19 mouse cellular contexts compared by ENCODE assay signal in the genomic region with DNA sequence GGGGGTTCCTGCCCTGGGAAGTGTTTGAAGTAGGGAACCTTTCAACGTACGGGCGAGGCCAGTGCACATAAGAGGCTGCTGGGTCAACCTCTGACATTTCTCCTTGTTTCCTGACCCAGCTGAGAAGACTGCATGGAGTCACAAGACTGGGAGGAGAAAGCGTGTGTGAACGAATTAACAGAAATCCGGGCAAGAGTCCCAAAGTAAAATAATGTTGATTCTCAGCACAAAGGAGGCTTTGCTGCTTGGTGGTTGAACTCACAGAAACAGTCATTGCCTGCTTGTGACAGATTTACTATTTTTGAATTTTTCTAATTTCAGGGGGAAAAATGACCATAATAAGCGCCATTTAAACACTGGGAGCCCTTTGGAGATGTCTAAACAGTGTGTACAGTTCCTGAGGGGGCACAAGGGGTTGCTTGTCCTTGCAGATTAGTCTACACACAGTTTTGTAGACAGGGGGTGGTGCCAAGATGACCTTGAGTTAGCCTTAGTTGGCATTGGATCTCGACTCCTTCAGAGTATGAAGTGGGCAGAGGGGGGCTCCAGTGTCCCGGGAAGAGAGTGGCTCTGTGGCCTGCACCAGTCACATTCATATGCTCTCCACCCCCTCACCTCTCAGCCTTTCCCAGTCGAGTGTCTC. TPM values are rescaled to one million over a fixed set of nuclear protein-coding genes. Genes with fewer than 3 reads are reported as not detected.
A peak's percentile ranks its signal among the peaks of the same experiment; 100 is the strongest.
DNase-seq lines count a peak whose midpoint lies in the region; ATAC-seq and TF ChIP-seq lines count a peak whose summit lies in the region.
"Had no signal": no experiment of that assay in that cellular context is flagged by ENCODE, and none has a peak within 500 bp of the region (broad histone marks: within the 10 kb centered on the region; RNA-seq: fewer than 3 reads in every experiment).

No protein-coding gene starts in this region.

- H3K27me3 ChIP-seq in heart, embryonic 13.5 days (replicated peaks), result no peaks in the 10 kb centered on the region
- no peaks in the 10 kb centered on the region for H3K27me3 ChIP-seq in heart, adult 2 months (ENCODE audit: control insufficient read depth, insufficient read depth, low read length)
- H3K27me3 ChIP-seq in lung, embryonic 14.5 days (ENCODE audit: insufficient read depth, low read length), result no peaks in the 10 kb centered on the region
- peaks cover 41% of the 10 kb centered on the region for H3K27me3 ChIP-seq in limb, embryonic 12.5 days
- H3K27me3 ChIP-seq: embryonic facial prominence, embryonic 12.5 days; Patski had no signal

- TF ChIP-seq CTCF in heart, adult 2 months (IDR thresholded peaks at IDR 0.05), result no peak
- no peak for TF ChIP-seq CTCF in lung, embryonic 14.5 days (IDR thresholded peaks at IDR 0.05; ENCODE audit: low read depth)

- H3K9me3 ChIP-seq in heart, embryonic 13.5 days, result no peaks in the 10 kb centered on the region
- H3K9me3 ChIP-seq in lung, embryonic 14.5 days (ENCODE audit: low read depth, low read length), result no peaks in the 10 kb centered on the region
- no peaks in the 10 kb centered on the region for H3K9me3 ChIP-seq in limb, embryonic 12.5 days
- H3K9me3 ChIP-seq: embryonic facial prominence, embryonic 12.5 days had no signal

- H3K27ac ChIP-seq in heart, embryonic 13.5 days (replicated peaks), result no peak overlapping the region
- H3K27ac ChIP-seq in heart, adult 2 months, result no peak overlapping the region
- H3K27ac ChIP-seq in lung, embryonic 14.5 days (ENCODE audit: low read depth), result 0 out of 2 replicates have a peak overlapping the region, but pooled peaks have one; percentile 30
- H3K27ac ChIP-seq in limb, embryonic 12.5 days, result peak overlapping the region; percentile 73
- H3K27ac ChIP-seq: embryonic facial prominence, embryonic 12.5 days had no signal

- no peak for TF ChIP-seq EP300 in heart, adult 2 months (IDR thresholded peaks at IDR 0.05; ENCODE audit: insufficient read depth, low read depth, low read length)

- peak overlapping the region; percentile 9; the same call in 1 of the 2 replicates for H3K9ac ChIP-seq in heart, embryonic 13.5 days
- no peak overlapping the region for H3K9ac ChIP-seq in heart, adult 2 months (ENCODE audit: low read depth, low read length)
- peak overlapping the region; percentile 23; the same call in 1 of the 2 replicates for H3K9ac ChIP-seq in lung, embryonic 14.5 days
- H3K9ac ChIP-seq in limb, embryonic 12.5 days (replicated peaks), result no peak overlapping the region
- H3K9ac ChIP-seq: embryonic facial prominence, embryonic 12.5 days had no signal

- H3K36me3 ChIP-seq in heart, embryonic 13.5 days, result no peaks in the 10 kb centered on the region
- H3K36me3 ChIP-seq in heart, adult 2 months (ENCODE audit: control insufficient read depth, insufficient read depth, low read length), result no peaks in the 10 kb centered on the region
- no peaks in the 10 kb centered on the region for H3K36me3 ChIP-seq in lung, embryonic 14.5 days (ENCODE audit: insufficient read depth)
- H3K36me3 ChIP-seq in limb, embryonic 12.5 days, result no peaks in the 10 kb centered on the region
- H3K36me3 ChIP-seq: embryonic facial prominence, embryonic 12.5 days had no signal

- H3K79me2 ChIP-seq in heart, adult 2 months (replicated peaks; ENCODE audit: control insufficient read depth, insufficient read depth, low read length), result no peaks in the 10 kb centered on the region

- intact Hi-C loops in heart, adult 2 months (cut with DNase I), result no loop called here

- no peak overlapping the region for H3K4me2 ChIP-seq in heart, embryonic 13.5 days
- H3K4me2 ChIP-seq in lung, embryonic 14.5 days, result no peak overlapping the region
- H3K4me2 ChIP-seq in limb, embryonic 12.5 days, result peak overlapping the region; percentile 18; the same call in 1 of the 2 replicates
- H3K4me2 ChIP-seq: embryonic facial prominence, embryonic 12.5 days had no signal

- TF ChIP-seq POLR2A in heart, adult 2 months (IDR thresholded peaks at IDR 0.05; ENCODE audit: insufficient read depth, low read depth, low read length), result no peak

- H3K4me3 ChIP-seq in heart, embryonic 13.5 days, result no peak overlapping the region
- H3K4me3 ChIP-seq in heart, adult 2 months, result no peak overlapping the region
- H3K4me3 ChIP-seq in lung, embryonic 14.5 days (ENCODE audit: low read depth, low read length), result no peak overlapping the region
- H3K4me3 ChIP-seq in limb, embryonic 12.5 days (replicated peaks), result no peak overlapping the region
- H3K4me3 ChIP-seq: embryonic facial prominence, embryonic 12.5 days; megakaryocyte, embryonic 14.5 days had no signal

- 61% methylated on average over 10 of the region's 10 CpGs for WGBS in heart, embryonic 13.5 days
- WGBS in heart, adult 2 months, result 68% methylated on average over 10 of the region's 10 CpGs
- 25% methylated on average over 10 of the region's 10 CpGs for WGBS in lung, embryonic 14.5 days
- 51% methylated on average over 10 of the region's 10 CpGs for WGBS in limb, embryonic 12.5 days

- no peak for ATAC-seq in heart, embryonic 13.5 days (ENCODE audit: extremely low read depth, insufficient number of reproducible peaks, low FRiP score, low TSS enrichment)
- ATAC-seq in lung, embryonic 14.5 days (ENCODE audit: insufficient read depth), result 0 out of 2 replicates have a peak, but pooled peaks have one; percentile 12
- ATAC-seq in limb, embryonic 12.5 days (ENCODE audit: insufficient number of reproducible peaks, insufficient read depth, low FRiP score, low TSS enrichment, low read depth), result no peak
- ATAC-seq: activated CD4-positive, CD25-positive, alpha-beta regulatory T cell, adult 4 months; intestine, embryonic 16.5 days; Patski had no signal

- peaks cover 22% of the 10 kb centered on the region for H3K4me1 ChIP-seq in heart, embryonic 13.5 days
- peaks cover 1% of the 10 kb centered on the region; the same call in 1 of the 2 replicates for H3K4me1 ChIP-seq in heart, adult 2 months (ENCODE audit: control insufficient read depth, insufficient read depth, low read length)
- H3K4me1 ChIP-seq in lung, embryonic 14.5 days (ENCODE audit: insufficient read depth), result peaks cover 14% of the 10 kb centered on the region
- peaks cover 18% of the 10 kb centered on the region for H3K4me1 ChIP-seq in limb, embryonic 12.5 days (replicated peaks)

- no peak for DNase-seq in heart, adult 2 months
- peak; percentile 68 for DNase-seq in lung, embryonic 14.5 days
- DNase-seq in lung, postnatal 25 days (ENCODE audit: low spot score), result no peak
- peak; percentile 54 for DNase-seq in adipocyte (ENCODE audit: low spot score)
- no peak for DNase-seq in B cell, adult 2 months
- DNase-seq: adrenal gland, postnatal 25 days; cerebellum, adult 2 months; gastrocnemius, postnatal 10 days; kidney, postnatal 14 days; lung, adult 2 months; right cerebral cortex, postnatal 4 days; thymus, postnatal 4 days had no signal

RNA-seq across cellular contexts. Expression of gene Cdv3, which starts 21.5 kb away (rescaled TPM):
- 87.5 and 92.2 TPM in 2 replicates for polyA plus RNA-seq in heart, embryonic 13.5 days (2015; fragmentation: Nextera tagmentation; extraction: Ambion mirVana)
- 100 to 1,000 TPM; 121 to 143 TPM for total RNA-seq in heart, adult 2 months (2021)
- polyA plus RNA-seq in heart, adult 2 months (2012; rRNA removed), result 26.5 and 51.2 TPM in 2 replicates
- polyA plus RNA-seq in lung, embryonic 14.5 days (2014; fragmentation: Nextera tagmentation; extraction: Ambion mirVana), result 92.0 and 93.4 TPM in 2 replicates
- 109 and 114 TPM in 2 replicates for polyA plus RNA-seq in limb, embryonic 12.5 days (2016; fragmentation: Nextera tagmentation; extraction: Ambion mirVana)

Comparison
In these comparisons a context has a peak if more than half of its experiments do, and no peak if none do; other contexts are left out.
1. H3K9ac ChIP-seq: peak in heart, embryonic 13.5 days (single experiment) and lung, embryonic 14.5 days (single experiment); none in heart, adult 2 months (single experiment) and limb, embryonic 12.5 days (single experiment).
2. DNase-seq: peak in lung, embryonic 14.5 days (single experiment) and adipocyte (single experiment); none in heart, adult 2 months (0 of 2), lung, postnatal 25 days (single experiment) and B cell, adult 2 months (0 of 2).
3. H3K27ac ChIP-seq: peak in lung, embryonic 14.5 days (single experiment) and limb, embryonic 12.5 days (single experiment); none in heart, embryonic 13.5 days (single experiment) and heart, adult 2 months (single experiment).